Mouse (Mus musculus): Measurements from ENCODE around the gene Sept5.
A peak's percentile ranks its signal among the peaks of the same experiment; 100 is the strongest.

Sept5 gene

DNA sequence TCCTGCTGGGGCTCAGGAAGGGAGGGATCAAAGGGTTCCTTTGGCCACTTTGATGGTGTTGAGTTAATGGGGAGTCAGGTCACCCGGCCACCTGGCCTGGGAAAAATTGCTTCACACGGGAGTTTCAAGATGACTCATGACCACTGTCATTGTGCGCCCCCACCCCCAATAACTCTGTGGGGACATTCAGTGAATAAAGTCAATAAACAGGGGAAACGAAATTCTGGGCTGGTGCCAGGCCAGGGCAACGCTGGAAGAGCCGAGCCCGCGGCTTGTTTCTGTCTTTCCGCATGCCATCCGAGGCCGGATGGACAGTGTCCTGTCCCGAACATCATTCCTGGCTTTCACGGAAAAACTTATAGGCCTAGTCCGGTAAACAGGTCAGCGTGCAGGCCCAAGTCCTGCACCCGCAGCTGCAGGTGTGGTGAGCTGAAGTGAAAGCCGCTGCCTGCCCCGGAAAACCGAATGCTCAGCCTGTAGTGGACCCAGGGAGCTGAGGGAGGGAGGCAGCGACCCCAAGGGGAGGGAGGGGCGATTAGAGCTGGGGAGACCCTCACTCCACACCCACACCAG, 48.6 kb downstream of the Sept5 start:
- TF ChIP-seq POU5F1 (IDR thresholded peaks at IDR 0.05; ENCODE audit: borderline replicate concordance, low read length): no peak
- TF ChIP-seq NANOG (IDR thresholded peaks at IDR 0.05; ENCODE audit: borderline replicate concordance, low read length): no peak
- TF ChIP-seq CTCF (conservative IDR thresholded peaks at IDR 0.05; ENCODE audit: low read length): no peak
- Histone ChIP-seq H3K27me3 (ENCODE audit: insufficient read depth, low read length) (peaks cover 95% of the 10 kb centered on the region), H3K36me3 (ENCODE audit: insufficient read depth, low read length) (no peaks in the 10 kb centered on the region), H3K4me1 (replicated peaks; ENCODE audit: low read depth, low read length) (peaks cover 20% of the 10 kb centered on the region), H3K9me3 (ENCODE audit: low read length) (no peaks in the 10 kb centered on the region), H3K4me3 (replicated peaks; ENCODE audit: low read length) (peak overlapping the region; percentile 73)

DNA sequence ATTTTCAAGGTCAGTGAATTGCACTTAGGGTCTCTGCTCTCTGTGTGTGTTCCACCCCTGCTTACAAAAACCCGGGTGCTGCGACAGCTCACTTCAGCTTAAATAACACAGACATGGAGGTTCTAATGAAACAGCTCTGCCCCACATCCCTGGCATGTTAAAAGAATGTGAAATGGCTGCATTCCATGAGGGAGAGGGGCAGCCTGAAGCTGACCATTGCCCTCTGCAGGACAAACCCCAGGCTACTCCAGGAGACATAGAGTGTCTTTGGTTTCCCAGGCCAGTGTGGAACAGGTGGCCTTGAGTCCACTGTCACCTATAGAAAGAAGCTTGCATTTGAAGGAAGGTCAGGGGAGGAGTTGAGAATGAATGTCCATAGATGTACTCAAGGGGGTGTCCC, 49.4 kb downstream of the Sept5 start:
- Histone ChIP-seq H3K4me3 (replicated peaks; ENCODE audit: low read length) (no peak overlapping the region), H3K4me1 (replicated peaks; ENCODE audit: low read depth, low read length) (peaks cover 14% of the 10 kb centered on the region)
- TF ChIP-seq CTCF (conservative IDR thresholded peaks at IDR 0.05; ENCODE audit: low read length): no peak
- no peak for TF ChIP-seq NANOG (IDR thresholded peaks at IDR 0.05; ENCODE audit: borderline replicate concordance, low read length)

GRCm38 (mm10) chr16:18577599-18578160, 52.1 kb downstream of the Sept5 start:
- TF ChIP-seq CTCF (conservative IDR thresholded peaks at IDR 0.05; ENCODE audit: low read length) (no peak), POU5F1 (IDR thresholded peaks at IDR 0.05; ENCODE audit: borderline replicate concordance, low read length) (no peak), NANOG (IDR thresholded peaks at IDR 0.05; ENCODE audit: borderline replicate concordance, low read length) (no peak)
- peaks cover 9% of the 10 kb centered on the region for H3K4me1 ChIP-seq (replicated peaks; ENCODE audit: low read depth, low read length)
- no peaks in the 10 kb centered on the region for H3K36me3 ChIP-seq (ENCODE audit: insufficient read depth, low read length)
- no peaks in the 10 kb centered on the region for H3K9me3 ChIP-seq (ENCODE audit: low read length)
- H3K27me3 ChIP-seq (ENCODE audit: insufficient read depth, low read length): peaks cover 75% of the 10 kb centered on the region
- no peak overlapping the region for H3K4me3 ChIP-seq (replicated peaks; ENCODE audit: low read length)

More for the DNA sequence above, 49.4 kb downstream of the Sept5 start:
- H3K36me3 ChIP-seq (ENCODE audit: insufficient read depth, low read length): no peaks in the 10 kb centered on the region
- no peaks in the 10 kb centered on the region for H3K9me3 ChIP-seq (ENCODE audit: low read length)
- peaks cover 93% of the 10 kb centered on the region for H3K27me3 ChIP-seq (ENCODE audit: insufficient read depth, low read length)

- Histone ChIP-seq H3K4me3 (replicated peaks; ENCODE audit: low read length) (no peak overlapping the region), H3K36me3 (ENCODE audit: insufficient read depth, low read length) (no peaks in the 10 kb centered on the region), H3K27me3 (ENCODE audit: insufficient read depth, low read length) (peaks cover 69% of the 10 kb centered on the region), H3K4me1 (replicated peaks; ENCODE audit: low read depth, low read length) (peaks cover 8% of the 10 kb centered on the region), H3K9me3 (ENCODE audit: low read length) (no peaks in the 10 kb centered on the region)
- no peak for TF ChIP-seq NANOG (IDR thresholded peaks at IDR 0.05; ENCODE audit: borderline replicate concordance, low read length)
- no peak for TF ChIP-seq POU5F1 (IDR thresholded peaks at IDR 0.05; ENCODE audit: borderline replicate concordance, low read length)
- no peak for TF ChIP-seq CTCF (conservative IDR thresholded peaks at IDR 0.05; ENCODE audit: low read length)
Measured at GRCm38 (mm10) chr16:18577071-18577470, 52.7 kb downstream of the Sept5 start.

- H3K4me3 ChIP-seq (replicated peaks; ENCODE audit: low read length): no peak overlapping the region
Measured at GRCm38 (mm10) chr16:18574196-18574595, 55.6 kb downstream of the Sept5 start.

More at GRCm38 (mm10) chr16:18574196-18574595, 55.6 kb downstream of the Sept5 start:
- no peaks in the 10 kb centered on the region for H3K9me3 ChIP-seq (ENCODE audit: low read length)
- no peaks in the 10 kb centered on the region for H3K36me3 ChIP-seq (ENCODE audit: insufficient read depth, low read length)
- H3K4me1 ChIP-seq (replicated peaks; ENCODE audit: low read depth, low read length): no peaks in the 10 kb centered on the region; the same call in 1 of the 2 replicates
- peaks cover 40% of the 10 kb centered on the region for H3K27me3 ChIP-seq (ENCODE audit: insufficient read depth, low read length)
- TF ChIP-seq CTCF (conservative IDR thresholded peaks at IDR 0.05; ENCODE audit: low read length): no peak
- no peak for TF ChIP-seq POU5F1 (IDR thresholded peaks at IDR 0.05; ENCODE audit: borderline replicate concordance, low read length)
- no peak for TF ChIP-seq NANOG (IDR thresholded peaks at IDR 0.05; ENCODE audit: borderline replicate concordance, low read length)
